Mouse (Mus musculus) heart, postnatal 0 days (tissue): ENCODE measurements at regions not wholly inside any gene's neighbourhood (a gene's known extent, or its start where the extent isn't known, plus 50 kb on each side); places are given as distances from the start of the nearest gene placed in this dataset.
A peak's percentile ranks its signal among the peaks of the same experiment; 100 is the strongest.

ENCODE experiments used
- ATAC-seq: fragments of 200-750 bp; cut with Nextera tagmentation; 2 replicates; pipeline ENCODE4 v1.8.0; 2017; ENCODE audit warnings: low read depth, moderate number of reproducible peaks, moderate library complexity; ENCODE audit not compliant: insufficient read depth
- DNase-seq: peaks from one replicate; pipeline ENCODE4 v3.0.0-alpha.2; 2016; ENCODE audit warnings: low spot score
- H3K27ac ChIP-seq: fragments of 300-500 bp; sonication (generic); 2 replicates; pipeline ENCODE4 v1.5.1; 2014; ENCODE audit warnings: low read depth, mild to moderate bottlenecking
- H3K27me3 ChIP-seq: fragments of 300-500 bp; sonication (generic); 2 replicates; pipeline ENCODE4 v1.6.1; 2014; ENCODE audit warnings: low read length, mixed read lengths; ENCODE audit not compliant: control insufficient read depth, insufficient read depth
- H3K36me3 ChIP-seq: fragments of 300-500 bp; sonication (generic); replicated peaks from 2 replicates; pipeline ENCODE4 v1.6.1; 2014; ENCODE audit warnings: low read length, mixed read lengths; ENCODE audit not compliant: control insufficient read depth, insufficient read depth
- H3K4me1 ChIP-seq: fragments of 300-500 bp; sonication (generic); 2 replicates; pipeline ENCODE4 v1.6.1; 2014; ENCODE audit warnings: antibody characterized with exemption; ENCODE audit not compliant: control insufficient read depth, insufficient read depth
- H3K4me2 ChIP-seq: fragments of 300-500 bp; sonication (generic); 2 replicates; pipeline ENCODE4 v1.6.1; 2014; ENCODE audit warnings: low read depth, mild to moderate bottlenecking, low read length, moderate library complexity
- H3K4me3 ChIP-seq: fragments of 300-500 bp; sonication (generic); 2 replicates; pipeline ENCODE4 v1.5.1; 2014; ENCODE audit warnings: low read depth, low read length
- H3K9ac ChIP-seq: fragments of 300-500 bp; sonication (generic); replicated peaks from 2 replicates; pipeline ENCODE4 v1.6.1; 2014; ENCODE audit warnings: low read depth, low read length, mixed read lengths
- H3K9me3 ChIP-seq: fragments of 300-500 bp; sonication (generic); replicated peaks from 2 replicates; pipeline ENCODE4 v1.6.1; 2016; ENCODE audit warnings: low read length; ENCODE audit not compliant: control insufficient read depth
- CTCF ChIP-seq: IDR thresholded peaks from 2 replicates; pipeline ENCODE4 v1.5.1; 2016; ENCODE audit warnings: antibody characterized with exemption, control low read depth, low read depth
- EP300 ChIP-seq: IDR thresholded peaks from 2 replicates; pipeline ENCODE4 v1.6.1; 2016; ENCODE audit warnings: antibody characterized with exemption, low read depth
- WGBS: fragments of 180-500 bp; shearing (Covaris S2); extraction: QIAGEN DNeasy Blood & Tissue Kit; methylation state at CpG from one replicate; pipeline ENCODE4 v1.1.7; 2014; 5-methylcytosine and 5-hydroxymethylcytosine counted together

DNA sequence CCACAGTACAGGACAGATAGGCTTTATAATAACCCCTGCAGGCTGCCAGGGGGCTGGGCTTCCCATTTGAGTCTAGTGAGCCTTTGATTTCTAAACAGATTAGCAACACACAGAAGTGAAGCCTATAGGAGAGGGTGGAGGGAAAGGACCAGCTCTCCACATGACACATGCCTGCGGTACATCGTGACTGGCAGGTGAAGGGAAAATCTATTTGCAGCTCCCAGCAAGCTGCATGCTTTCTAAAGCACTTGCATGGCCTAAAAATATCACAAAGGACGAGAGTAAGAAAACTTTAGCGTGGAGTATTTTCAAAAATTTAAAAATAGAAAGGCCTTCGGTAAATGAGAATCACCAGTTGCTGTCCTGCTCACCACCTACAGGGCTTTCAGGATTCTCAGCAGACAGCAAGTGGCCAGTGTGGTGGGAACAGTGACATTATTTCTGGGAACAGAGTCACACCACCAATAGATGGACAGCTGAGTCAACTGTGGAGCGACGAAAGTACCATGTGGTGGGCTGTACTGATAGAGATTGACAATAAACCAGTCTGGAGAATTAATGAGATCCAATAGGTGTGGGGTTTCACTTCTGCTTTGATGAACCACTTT is 105.6 kb downstream of the Mid1ip1 start:
- Histone ChIP-seq H3K27ac (peak overlapping the region; percentile 59), H3K36me3 (no peaks in the 10 kb centered on the region), H3K4me1 (no peaks in the 10 kb centered on the region), H3K9ac (no peak overlapping the region), H3K4me2 (no peak overlapping the region), H3K9me3 (no peaks in the 10 kb centered on the region), H3K4me3 (no peak overlapping the region), H3K27me3 (no peaks in the 10 kb centered on the region)
- ATAC-seq: peak; percentile 71
- 48% methylated on average over 7 of the region's 7 CpGs for WGBS
- DNase-seq: peak; percentile 57
- TF ChIP-seq CTCF: no peak
- no peak for TF ChIP-seq EP300

DNA sequence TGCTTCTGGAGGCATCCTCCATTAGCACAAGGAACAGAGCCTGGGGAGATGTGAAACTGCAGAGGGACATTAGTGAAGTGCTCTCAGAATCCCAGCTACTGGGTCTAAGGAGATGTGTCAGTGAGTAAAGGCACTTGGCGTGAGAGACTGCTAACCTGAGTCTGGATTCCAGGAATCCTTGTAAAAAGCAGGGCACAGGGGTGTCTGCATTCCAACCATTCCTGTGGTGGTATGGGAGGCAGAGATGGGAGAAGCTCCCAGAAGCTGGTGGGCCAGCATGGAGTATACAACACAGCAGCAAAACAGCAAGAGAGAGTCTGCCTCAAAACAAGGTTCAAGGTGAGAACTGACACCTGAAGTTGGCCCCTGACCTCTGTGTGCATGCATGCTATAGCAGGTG is 118.9 kb downstream of the Mid1ip1 start:
- H3K9ac ChIP-seq: no peak overlapping the region
- no peak overlapping the region for H3K27ac ChIP-seq
- H3K4me3 ChIP-seq: no peak overlapping the region
- H3K27me3 ChIP-seq: no peaks in the 10 kb centered on the region
- DNase-seq (no peak), ATAC-seq (no peak)
- no peaks in the 10 kb centered on the region for H3K4me1 ChIP-seq
- H3K9me3 ChIP-seq: no peaks in the 10 kb centered on the region
- TF ChIP-seq CTCF: no peak
- no peak for TF ChIP-seq EP300
- no peaks in the 10 kb centered on the region for H3K36me3 ChIP-seq
- no peak overlapping the region for H3K4me2 ChIP-seq
- WGBS: 52% methylated on average over 1 of the region's 1 CpGs

DNA sequence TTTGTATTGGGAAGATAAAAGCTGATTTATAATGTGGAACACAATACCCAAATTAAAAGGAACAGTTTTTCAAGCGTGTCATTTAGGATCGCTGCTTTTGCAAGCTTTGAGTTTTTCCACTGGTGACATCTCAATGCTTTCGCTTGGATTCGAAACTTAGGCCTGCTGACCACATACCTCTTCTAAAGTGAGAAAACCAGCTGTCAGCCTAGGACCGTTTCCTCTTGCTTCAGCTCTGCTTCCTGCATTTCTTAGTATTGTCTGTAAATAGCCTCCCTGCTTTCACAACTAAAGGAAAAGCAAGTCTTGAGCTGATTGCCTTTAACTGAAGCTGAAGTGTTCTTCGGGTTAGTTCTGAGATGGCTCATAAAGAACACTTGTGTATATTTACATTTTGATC is 142.3 kb downstream of the Mid1ip1 start:
- H3K27me3 ChIP-seq: no peaks in the 10 kb centered on the region
- DNase-seq: no peak
- no peaks in the 10 kb centered on the region for H3K9me3 ChIP-seq
- H3K4me3 ChIP-seq: no peak overlapping the region
- H3K4me1 ChIP-seq: no peaks in the 10 kb centered on the region
- ATAC-seq: no peak
- no peak overlapping the region for H3K9ac ChIP-seq
- peak overlapping the region; percentile 47; the same call in 1 of the 2 replicates for H3K27ac ChIP-seq
- no peaks in the 10 kb centered on the region for H3K36me3 ChIP-seq
- H3K4me2 ChIP-seq: no peak overlapping the region
- WGBS: 56% methylated on average over 6 of the region's 6 CpGs
- TF ChIP-seq EP300 (no peak), CTCF (no peak)

DNA sequence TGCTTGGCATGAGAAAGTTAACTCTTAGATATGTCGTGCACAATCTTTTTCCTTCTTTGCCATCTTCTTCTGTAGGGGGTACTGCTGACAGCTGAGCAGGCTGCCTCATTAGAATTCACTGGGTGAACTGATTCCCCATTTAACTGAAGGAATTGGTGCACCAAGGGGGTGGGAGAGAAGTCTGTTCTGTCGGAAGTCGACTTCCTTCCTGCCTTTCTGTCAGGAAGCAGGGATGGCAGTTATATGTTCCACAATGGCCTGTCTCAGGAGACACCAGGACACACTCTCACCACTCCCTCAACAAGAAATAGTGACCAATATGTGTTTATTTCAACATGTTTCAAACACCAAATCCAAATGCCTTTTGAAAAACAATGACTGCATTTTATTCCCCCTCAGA is 142.9 kb downstream of the Mid1ip1 start:
- no peak for DNase-seq
- Histone ChIP-seq H3K27ac (0 out of 2 replicates have a peak overlapping the region, but pooled peaks have one; percentile 47), H3K36me3 (no peaks in the 10 kb centered on the region), H3K9me3 (no peaks in the 10 kb centered on the region), H3K9ac (no peak overlapping the region), H3K4me1 (no peaks in the 10 kb centered on the region), H3K4me2 (no peak overlapping the region), H3K27me3 (no peaks in the 10 kb centered on the region), H3K4me3 (no peak overlapping the region)
- TF ChIP-seq CTCF (no peak), EP300 (no peak)
- WGBS: 57% methylated on average over 3 of the region's 3 CpGs
- no peak for ATAC-seq

DNA sequence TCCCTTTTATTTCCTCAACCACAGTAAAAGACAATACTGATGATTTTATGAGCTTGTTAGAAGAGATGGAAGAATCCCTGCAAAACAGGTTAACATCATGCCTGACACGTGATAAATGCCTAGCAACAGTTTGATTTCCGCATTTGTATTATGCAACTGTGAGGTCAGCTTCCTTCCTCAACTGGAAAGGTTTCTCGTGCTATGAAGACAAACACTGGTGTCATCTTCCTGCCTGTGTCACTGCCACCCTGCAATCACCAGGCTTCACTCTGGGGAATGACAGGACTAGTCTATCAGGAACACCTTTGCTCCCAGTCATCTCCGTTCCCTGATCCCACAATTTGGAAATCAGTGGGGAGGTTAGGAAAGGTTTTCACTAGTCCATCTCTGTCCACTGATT is 156.8 kb downstream of the Mid1ip1 start:
- DNase-seq (no peak), ATAC-seq (no peak)
- Histone ChIP-seq H3K4me3 (no peak overlapping the region), H3K27ac (no peak overlapping the region), H3K9me3 (no peaks in the 10 kb centered on the region), H3K27me3 (no peaks in the 10 kb centered on the region), H3K36me3 (no peaks in the 10 kb centered on the region), H3K9ac (no peak overlapping the region), H3K4me1 (no peaks in the 10 kb centered on the region), H3K4me2 (no peak overlapping the region)
- no peak for TF ChIP-seq CTCF
- no peak for TF ChIP-seq EP300
- WGBS: 53% methylated on average over 4 of the region's 4 CpGs

DNA sequence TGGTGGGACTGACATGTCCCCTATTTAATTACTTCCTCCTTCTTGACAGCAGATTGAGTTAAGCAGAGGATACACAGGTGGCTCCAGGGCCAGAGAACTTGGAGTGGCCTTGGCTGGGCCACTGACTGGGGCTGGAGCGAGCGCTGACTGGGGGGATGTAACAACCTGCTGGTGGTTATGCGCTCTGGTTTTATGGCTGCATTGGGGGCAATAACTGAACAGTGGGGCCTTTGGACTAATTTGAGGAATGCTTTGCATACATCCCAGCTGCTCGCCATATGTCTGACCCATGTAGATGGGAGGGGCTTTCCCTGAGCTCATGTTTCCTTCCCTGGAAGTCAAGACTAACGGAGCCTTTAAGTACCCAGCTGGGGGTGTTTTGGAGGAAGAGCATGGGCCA is 163.0 kb downstream of the Mid1ip1 start:
- Histone ChIP-seq H3K4me1 (no peaks in the 10 kb centered on the region), H3K27ac (no peak overlapping the region), H3K4me3 (no peak overlapping the region), H3K9ac (no peak overlapping the region), H3K9me3 (no peaks in the 10 kb centered on the region), H3K4me2 (no peak overlapping the region), H3K27me3 (no peaks in the 10 kb centered on the region), H3K36me3 (no peaks in the 10 kb centered on the region)
- DNase-seq (no peak), ATAC-seq (no peak)
- TF ChIP-seq EP300 (no peak), CTCF (no peak)
- 89% methylated on average over 5 of the region's 5 CpGs for WGBS
